Mouse (Mus musculus) lung, postnatal 25 days (tissue): ENCODE measurements at regions not wholly inside any gene's neighbourhood (a gene's known extent, or its start where the extent isn't known, plus 50 kb on each side); places are given as distances from the start of the nearest gene placed in this dataset.
A peak's percentile ranks its signal among the peaks of the same experiment; 100 is the strongest.

Experiments used
- DNase-seq: peaks from one replicate; pipeline ENCODE4 v3.0.0; 2022; ENCODE audit warnings: low spot score

DNA sequence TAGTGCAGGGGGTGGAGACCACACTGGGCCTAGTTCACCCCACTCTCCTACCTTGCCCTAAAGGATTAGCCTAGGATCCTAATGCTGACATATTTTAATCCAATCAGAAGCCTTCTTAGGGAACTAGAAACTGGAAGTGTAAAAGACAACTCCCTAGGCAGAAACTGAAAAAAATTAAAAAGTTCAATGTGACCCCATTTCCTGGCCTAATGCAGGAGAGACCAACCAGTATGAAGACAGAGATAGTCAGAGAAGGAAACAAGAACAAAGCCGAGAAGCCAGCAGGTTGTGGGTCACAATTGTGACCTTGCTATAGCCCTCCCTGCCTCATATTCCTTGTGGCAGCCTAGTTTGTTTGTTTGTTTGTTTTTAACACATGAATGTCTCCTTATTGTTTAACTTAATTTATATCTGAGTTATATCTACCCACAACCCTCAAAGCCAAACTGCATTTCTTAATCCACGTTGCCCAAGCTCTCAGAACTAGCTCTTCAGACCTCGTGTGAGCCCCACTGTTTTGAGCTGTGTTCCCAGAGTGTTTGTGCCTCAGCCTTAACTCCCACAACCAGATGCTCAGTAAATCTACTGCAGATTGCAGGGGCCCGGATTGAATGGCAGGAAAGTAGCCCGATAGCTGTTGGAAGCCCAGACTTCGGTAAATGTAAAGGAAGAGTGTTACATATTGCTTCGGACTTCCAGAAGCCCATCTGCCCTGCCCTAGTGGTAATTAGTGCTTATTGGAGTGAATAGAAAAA lies 139.0 kb upstream of the Tbl1xr1 start:
- DNase-seq: no peak

DNA sequence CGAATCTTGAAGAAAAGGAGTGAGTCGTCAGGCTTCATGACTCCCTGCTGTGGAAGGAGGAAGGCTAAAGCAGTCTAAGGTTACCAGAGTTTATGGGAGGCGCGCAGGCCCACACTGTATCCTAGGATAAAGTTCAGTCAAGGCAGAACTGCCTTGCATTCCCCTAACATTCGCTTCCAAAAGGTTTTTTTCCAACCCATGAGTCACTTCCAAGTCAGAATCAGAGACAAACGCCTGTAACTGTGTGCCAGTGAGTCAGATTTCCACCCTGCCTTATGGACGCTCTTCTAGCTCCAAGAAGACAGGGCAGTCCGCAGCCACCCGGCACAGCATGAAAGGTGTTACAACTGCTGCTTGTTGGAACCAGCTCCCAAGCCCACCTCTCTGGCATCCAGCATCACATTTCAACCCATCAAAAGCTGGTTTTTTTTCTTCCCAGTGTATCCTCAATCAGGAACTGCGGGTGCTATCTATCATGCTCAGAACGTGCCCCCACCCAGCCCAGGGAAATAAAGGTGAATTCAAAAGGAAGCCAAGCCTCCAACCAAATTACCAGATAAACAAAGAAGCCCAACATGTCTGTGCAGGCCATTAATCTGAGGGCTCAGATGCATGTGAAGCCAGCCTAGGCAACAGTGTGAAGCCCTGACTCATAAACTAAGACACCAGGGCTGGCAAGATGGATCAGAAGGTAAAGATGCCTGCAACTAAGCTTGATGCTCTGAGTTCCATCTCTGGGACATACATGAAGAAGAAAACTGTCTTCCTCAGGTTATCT lies 138.2 kb upstream of the Tbl1xr1 start:
- DNase-seq: peak; percentile 38

DNA sequence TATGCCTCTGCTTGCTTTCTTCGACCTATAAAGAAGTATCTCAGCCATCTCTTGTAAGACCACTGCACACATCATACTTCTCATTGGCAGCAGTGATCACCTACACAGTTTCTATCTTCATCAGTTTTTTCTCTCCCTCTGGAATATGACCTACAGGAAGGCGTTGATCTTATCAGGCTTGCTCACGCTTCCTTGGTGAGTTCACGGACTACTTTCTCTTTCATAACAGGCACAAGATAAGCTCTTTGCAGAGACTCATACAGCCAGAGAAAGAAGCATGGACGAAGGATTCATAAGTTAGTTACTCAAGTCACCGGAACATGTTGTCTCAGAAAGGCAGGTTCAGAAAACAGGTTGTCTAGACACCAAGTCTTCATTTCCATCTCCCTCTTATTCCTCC lies 136.7 kb upstream of the Tbl1xr1 start:
- DNase-seq: no peak

DNA sequence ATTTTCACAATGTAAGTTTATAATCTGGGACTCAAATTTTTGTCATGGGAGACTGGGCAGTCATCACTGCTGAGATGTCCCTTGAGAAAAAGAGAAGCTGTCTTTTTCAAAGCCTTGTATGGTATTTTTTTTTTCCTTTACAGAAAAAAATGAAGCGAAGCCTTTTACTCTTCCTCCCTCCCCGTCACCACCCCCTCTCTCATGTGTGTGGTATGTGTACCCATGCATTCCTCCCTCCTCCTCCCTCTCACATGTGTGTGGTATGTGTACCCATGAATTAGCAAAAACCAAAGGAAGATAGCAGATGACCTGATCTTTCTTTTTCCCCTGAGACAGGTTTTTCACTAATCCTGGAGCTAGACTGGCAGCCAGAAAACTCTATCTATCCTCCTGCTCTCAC lies 134.9 kb upstream of the Tbl1xr1 start:
- no peak for DNase-seq

DNA sequence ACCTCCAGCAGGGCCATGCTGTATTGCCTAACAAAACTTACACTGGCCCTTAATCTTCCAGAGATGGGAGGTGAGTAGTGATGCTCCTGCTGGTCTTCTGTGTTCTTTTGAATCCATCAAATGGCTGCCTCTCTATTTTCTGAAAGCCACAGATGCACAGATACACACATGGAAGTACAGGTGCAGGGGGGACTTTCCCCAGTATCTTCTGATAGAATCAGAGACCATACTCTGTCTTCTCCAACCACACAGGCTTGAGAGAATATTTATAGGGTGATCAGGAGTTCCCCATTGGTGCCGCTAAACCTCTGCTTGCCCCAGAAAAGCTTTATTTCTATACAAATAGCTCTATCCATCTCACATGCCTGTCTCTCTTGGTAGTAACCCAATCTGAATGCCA lies 133.5 kb upstream of the Tbl1xr1 start:
- no peak for DNase-seq

DNA sequence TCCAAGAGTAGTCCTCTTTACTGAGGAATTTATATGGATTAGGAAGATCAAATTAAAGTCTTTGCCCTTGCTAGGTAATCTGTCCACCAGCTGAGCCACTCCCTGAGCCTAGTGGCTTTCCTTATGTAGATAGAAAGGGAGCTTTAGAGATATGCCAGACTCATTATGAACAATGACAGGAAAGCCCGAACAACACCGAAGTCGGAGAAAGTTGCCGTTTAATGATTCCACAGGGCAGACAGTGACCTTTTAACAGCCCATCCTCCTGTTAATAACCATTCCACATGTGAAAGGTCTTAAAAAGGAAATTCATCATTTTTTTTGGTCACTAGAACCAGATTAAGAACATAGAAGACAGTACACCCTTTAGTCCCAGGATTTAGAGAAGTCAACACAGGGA lies 130.7 kb upstream of the Tbl1xr1 start:
- no peak for DNase-seq

DNA sequence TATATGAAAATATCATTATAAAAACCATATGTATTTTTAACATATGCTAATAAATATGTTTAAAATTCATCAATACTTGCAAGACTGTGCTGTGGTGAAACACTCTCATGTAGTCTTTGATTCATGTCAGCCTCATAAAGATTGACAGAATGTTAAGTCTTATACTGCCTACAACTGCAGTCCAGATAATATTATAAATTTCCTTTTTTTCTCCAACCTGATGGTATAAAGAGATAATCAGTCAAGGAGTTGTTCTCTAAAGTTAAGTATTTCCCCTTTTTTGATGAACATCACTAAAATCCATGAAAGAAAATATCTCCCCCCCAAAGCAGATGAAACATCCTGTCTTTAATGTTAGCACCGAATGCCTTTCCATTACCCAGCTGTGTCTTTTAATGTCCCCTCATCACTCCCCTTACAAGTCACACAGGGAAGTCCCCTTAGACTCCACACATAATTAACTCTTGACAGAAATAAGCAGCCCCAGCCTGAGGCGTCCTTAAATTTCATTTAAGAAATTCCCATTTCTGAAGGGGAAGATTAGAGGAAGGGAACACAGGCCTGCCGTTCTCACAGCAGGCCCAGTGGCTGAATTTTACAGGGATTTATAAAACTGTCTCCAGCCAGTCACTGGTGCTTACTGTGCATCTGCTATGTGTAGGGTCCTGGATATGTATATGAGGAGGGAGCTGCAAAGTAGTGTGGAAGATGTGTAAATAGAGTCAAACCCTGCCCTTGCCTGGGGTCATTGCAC lies 129.0 kb upstream of the Tbl1xr1 start:
- DNase-seq: no peak

DNA sequence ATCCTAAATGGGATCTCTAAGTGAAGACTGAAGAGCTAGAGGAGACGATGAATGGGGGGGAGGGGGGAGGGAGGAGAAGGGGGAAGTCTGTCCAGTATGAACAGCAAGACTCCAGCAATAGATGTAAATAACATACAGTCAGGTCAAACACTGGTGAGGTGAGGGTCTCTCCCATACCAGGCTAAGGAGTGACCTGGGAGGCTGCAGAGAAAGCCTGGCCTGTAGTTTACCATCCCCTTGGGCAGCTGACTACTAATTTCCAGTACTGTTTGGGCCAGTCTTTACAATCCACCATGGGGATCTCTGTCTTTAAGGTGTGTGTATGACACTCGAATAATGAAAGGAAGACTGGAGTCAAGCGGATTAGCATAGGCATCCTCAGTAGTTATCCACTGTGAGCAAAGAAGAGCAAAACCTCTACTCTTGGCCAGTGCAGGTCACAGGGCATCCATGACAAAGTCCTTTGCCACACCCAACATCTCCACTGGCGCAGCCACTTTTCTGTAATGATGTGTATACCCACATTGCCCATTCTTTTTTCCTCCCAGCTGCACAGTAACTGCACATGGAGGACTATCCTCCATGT lies 128.3 kb upstream of the Tbl1xr1 start:
- no peak for DNase-seq

DNA sequence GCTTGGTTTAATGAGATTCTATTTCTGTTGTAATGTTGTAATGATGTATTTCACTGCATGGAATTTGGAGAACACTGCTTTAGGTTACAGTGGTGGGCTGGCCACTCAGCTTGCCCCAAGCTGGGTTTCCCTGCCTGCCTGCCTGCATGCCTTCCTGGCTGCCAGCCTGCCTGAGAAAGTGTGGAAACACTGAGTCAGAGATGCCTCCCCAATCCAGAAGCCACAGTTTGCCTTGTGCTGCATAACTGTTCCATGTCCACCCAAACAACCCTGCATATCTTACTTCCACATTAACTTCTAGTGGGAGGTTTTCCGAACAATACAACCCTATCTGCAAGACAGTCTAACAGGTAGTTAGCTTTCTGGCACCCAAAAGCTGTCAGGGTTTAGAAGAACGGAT lies 127.0 kb upstream of the Tbl1xr1 start:
- DNase-seq: no peak

DNA sequence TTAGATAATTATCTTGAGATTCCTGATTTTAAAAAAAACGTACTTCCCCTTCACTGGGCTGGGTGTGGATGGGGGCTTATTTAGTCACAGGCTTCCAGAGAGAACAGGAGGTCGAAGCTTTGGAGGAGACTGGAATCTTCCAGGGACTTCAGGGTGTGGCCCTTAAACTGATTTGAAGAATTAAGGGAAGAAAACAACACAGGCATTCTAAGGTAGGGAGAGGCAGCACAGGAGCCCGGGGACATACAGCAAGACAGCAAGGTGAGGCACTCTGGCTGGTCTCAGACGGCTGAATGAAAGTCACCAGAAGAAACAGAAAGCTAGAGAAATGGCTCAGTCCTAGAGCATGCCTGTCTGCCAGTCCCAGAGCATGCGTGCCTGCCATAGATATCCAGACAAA lies 125.9 kb upstream of the Tbl1xr1 start:
- DNase-seq: no peak

DNA sequence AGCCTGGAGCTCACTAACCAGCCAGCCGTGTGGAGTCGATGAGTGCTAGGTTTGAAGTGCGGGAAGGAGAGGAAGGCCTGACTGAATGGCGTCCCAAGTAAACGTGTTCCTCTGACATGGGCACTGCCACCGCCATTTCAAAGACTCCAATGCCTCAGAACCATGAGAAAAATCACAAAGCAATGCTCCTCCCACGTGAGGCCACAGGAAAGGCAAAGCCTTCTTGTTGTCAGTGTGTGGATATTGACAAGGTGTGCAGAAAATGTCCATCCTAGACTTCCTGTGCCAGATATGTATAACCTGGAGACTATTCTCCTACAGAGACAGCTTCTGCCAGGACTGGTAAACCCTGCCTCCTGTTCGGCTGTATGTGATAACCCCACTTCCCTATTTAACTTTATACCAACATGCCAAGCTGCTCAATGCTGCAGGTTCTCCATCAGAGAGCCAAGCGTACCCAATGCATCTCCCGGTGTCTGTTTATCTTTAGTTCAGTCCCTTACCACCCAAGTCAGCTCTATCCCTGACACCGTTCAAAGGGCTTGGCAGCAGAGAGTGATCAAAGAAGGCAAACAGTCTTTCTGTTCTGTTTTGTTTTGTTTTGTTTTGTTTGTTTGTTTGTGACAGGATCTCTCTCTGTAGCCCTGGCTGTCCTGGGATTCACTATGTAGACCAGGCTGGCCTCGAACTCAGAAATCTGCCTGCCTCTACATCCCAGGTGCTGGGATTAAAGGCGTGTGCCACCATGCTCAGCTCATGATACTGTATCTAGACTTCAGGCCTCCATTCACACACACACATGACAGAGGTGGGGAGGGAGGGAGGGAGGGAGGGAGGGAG lies 124.8 kb upstream of the Tbl1xr1 start:
- no peak for DNase-seq

DNA sequence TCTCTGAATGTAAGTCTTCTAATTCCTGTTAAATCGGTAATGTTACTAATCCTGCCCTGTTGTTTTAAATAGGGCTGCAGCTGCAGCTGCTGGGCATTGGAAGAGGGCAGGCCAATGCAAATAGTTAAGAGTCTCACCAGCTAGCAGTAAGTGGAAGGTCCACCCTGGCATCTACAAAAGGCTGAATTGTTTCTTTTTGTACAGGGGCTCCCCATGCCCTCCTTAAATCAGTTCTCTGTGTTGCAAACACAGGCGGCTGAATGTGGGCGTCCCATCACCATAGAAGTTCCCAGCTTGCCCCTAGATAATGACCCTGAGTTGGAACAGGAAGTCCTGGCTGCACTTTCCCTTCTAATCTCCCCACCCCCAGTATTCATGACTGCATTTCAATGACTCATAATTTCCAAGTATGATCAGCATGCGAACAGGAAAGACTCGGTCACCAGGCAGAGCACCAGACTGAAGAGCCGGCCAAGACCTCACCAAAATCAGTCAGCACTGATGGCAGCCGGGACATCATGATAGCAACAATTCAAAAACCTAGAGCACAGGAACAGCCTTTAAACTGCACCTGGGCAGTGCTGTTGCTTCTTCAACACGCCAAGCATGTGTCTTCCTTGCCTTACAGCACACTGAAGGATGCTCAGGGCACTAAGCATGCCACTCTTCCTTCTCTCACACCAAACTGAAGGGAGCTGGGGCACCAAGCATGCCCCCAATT lies 123.6 kb upstream of the Tbl1xr1 start:
- peak; percentile 90 for DNase-seq

DNA sequence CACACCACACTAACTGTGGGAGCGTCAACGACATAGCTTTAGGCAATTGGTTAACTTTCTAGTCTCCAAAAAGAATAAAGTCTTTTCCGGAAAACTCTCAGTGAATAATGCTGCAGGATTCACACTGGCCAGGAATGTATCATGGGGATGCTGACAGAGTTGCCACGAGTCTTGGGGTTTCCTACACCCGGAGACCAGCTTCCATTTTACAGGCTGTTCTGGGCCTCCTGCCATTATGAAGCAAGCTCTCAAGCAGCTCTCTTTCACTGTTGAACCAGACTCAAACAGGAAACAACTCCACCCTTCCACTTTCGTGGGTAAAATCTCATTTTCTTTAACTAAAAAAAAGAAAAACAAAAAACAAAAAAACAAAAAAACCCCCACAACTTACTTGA lies 123.0 kb upstream of the Tbl1xr1 start:
- peak; percentile 43 for DNase-seq

DNA sequence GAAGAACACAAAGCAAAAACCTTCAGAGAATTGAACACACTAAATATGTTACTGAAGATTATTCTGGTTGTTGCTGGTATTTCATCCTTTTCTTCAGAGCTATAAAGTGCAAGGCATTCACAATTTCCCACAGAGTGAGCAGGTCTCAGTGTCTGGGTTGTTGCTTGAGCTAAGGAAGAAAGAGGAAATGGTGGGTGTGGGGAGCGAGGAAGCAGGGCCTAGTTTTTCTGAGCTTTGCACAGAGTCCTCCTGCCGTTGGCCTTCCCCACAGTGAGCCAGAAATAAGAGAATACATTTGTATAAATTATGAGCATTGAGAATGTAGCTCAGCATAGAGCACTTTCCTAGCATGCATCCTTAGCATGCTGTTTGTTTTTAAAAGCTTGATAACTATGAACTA lies 120.8 kb upstream of the Tbl1xr1 start:
- no peak for DNase-seq

DNA sequence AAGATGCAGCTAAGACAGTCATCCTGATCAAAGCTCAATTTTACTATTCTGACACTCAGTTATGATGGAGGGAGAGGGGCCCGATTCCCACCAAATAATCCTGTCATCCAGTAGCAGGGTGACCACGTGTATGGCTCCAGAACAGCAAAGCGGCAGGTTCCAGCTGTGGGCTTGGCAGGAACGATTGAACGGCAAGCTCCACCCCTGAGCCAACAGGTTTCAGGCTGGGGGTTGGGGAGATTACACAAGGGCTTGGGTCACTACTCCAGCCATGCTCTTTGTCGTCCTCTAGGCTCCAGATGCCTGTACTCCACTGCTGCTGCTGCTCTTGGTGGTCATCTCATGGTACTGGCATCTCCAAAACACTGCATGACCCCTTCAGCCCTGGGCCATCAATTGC lies 119.3 kb upstream of the Tbl1xr1 start:
- DNase-seq: peak; percentile 45

DNA sequence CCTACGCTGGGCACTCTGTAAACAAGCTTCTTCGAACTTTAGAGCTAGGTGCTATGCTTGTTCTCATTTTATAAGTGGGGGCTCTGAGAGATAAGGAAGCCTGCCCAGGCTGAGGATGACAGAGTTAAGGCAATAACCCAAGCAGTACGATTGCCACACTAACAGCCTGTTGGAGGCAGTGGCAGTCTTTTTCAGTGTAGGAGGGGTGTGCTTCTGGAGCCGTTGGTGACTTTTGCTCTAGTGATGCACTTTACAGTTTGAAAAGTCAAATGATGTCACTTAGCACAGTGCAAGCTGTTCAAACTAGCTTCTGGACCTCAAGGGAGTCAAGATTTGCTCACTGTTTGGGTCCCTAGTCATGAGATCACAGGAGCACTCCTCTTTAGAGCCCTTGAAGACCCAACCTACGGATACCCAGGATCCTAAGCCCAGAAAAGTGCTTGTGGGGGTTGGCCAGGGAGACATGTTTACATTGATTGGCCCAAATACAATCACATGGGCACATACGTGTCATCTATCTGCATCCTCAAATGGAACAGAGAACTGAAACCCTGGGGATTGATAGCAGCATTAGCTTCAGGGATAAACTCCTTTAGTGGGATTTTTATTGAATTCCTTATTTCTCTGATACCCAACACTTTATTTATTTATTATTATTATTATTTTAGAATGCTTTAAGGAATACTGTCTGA lies 117.7 kb upstream of the Tbl1xr1 start:
- no peak for DNase-seq

DNA sequence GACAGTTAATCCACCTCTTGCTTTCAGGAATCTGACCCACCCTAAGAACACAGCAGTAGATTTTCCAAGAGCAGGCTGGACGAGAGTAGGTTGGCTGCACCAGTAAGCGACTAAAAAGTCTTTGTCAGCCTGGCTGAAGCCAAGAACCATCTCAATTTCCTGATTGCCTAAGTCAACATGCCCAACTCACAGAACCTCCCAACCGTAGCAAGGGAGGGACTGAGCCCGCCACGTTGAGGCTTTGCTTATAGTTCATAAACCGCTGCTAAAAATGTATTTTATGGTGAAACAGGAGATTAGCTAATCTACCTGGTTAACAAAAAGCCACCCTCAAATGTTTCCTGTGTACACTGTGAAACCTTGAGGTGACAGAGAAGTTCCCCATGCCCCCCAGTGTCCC lies 115.4 kb upstream of the Tbl1xr1 start:
- peak; percentile 45 for DNase-seq

DNA sequence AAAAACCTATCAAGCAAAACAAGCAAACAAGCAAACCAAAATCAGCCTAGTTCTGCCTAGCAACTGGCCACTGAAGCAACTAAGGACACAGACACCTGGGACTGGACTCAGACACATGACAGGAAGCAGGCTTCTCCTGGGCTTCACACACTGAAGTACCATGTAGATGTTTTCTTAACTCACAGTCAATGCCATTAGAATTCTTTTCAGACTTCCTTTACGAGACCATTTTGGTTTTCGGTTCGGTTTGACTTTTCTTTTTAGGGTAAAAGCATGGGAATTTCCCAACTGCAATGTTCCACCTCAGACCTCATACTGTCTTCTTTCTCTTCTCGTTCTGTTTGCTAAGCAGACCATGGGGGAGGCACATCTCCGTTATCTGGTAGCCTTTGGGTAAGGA lies 114.7 kb upstream of the Tbl1xr1 start:
- no peak for DNase-seq

DNA sequence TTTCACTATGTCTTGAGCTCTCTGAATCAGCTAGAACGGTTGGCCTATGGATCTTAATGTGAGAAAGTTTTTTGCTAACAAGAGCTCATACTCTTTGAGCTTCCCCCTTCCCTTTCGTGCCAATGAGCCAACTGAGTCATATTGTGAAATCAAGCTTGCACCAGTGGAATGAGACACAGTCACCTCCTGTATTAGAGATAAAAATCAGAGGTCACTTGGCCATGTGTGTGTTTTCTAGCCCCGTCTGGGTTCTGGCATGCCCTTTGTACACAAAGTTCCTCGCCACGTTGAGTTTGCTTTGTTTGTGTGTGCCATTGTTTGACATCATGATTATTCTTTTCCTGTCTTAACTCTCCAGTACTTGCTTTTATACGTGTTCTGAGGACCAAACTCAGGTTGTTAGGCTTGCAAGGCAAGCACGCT lies 114.1 kb upstream of the Tbl1xr1 start:
- peak; percentile 75 for DNase-seq
